Mouse (Mus musculus) neural tube, embryonic 11.5 days (tissue): ENCODE measurements at regions not wholly inside any gene's neighbourhood (a gene's known extent, or its start where the extent isn't known, plus 50 kb on each side); places are given as distances from the start of the nearest gene placed in this dataset.

Experiments
- ATAC-seq: fragments of 200-750 bp; cut with Nextera tagmentation; 2 replicates; pipeline ENCODE4 v1.8.0; 2017; ENCODE audit warnings: moderate number of reproducible peaks, mild to moderate bottlenecking, moderate TSS enrichment, moderate library complexity; ENCODE audit not compliant: insufficient read depth, low FRiP score, low TSS enrichment
- DNase-seq: peaks from one replicate; pipeline ENCODE4 v3.0.0-alpha.2; 2015; ENCODE audit warnings: low spot score
- H3K27ac ChIP-seq: fragments of 300-500 bp; sonication (generic); 2 replicates; pipeline ENCODE4 v1.5.1; 2014; ENCODE audit warnings: low read depth, mild to moderate bottlenecking, low read length
- H3K27me3 ChIP-seq: fragments of 300-500 bp; sonication (generic); 2 replicates; pipeline ENCODE4 v1.6.1; 2014; ENCODE audit warnings: mild to moderate bottlenecking, low read length, mixed read lengths; ENCODE audit not compliant: control insufficient read depth, insufficient read depth
- H3K36me3 ChIP-seq: fragments of 300-500 bp; sonication (generic); 2 replicates; pipeline ENCODE4 v1.6.1; 2014; ENCODE audit warnings: mild to moderate bottlenecking, low read length, moderate library complexity, mixed read lengths; ENCODE audit not compliant: control insufficient read depth, insufficient read depth
- H3K4me1 ChIP-seq: fragments of 300-500 bp; sonication (generic); 2 replicates; pipeline ENCODE4 v1.6.1; 2014; ENCODE audit warnings: low read length, mixed read lengths; ENCODE audit not compliant: control insufficient read depth, insufficient read depth
- H3K4me2 ChIP-seq: fragments of 300-500 bp; sonication (generic); 2 replicates; pipeline ENCODE4 v1.6.1; 2014; ENCODE audit warnings: low read depth, mild to moderate bottlenecking, moderate library complexity
- H3K4me3 ChIP-seq: fragments of 300-500 bp; sonication (generic); 2 replicates; pipeline ENCODE4 v1.5.1; 2014; ENCODE audit warnings: low read depth, low read length
- H3K9ac ChIP-seq: fragments of 300-500 bp; sonication (generic); 2 replicates; pipeline ENCODE4 v1.6.1; 2014; ENCODE audit warnings: mild to moderate bottlenecking, low read length
- H3K9me3 ChIP-seq: fragments of 300-500 bp; sonication (generic); 2 replicates; pipeline ENCODE4 v1.6.1; 2016; ENCODE audit warnings: low read length; ENCODE audit not compliant: control insufficient read depth
- WGBS: fragments of 180-500 bp; shearing (Covaris S2); extraction: QIAGEN DNeasy Blood & Tissue Kit; methylation state at CpG from one replicate; pipeline ENCODE4 v1.1.7; 2014; 5-methylcytosine and 5-hydroxymethylcytosine counted together

- WGBS, result 98% methylated on average over 1 of the region's 1 CpGs
- H3K9me3 ChIP-seq, result no peaks in the 10 kb centered on the region
- H3K4me1 ChIP-seq, result no peaks in the 10 kb centered on the region
- ATAC-seq (no peak), DNase-seq (no peak)
- H3K27me3 ChIP-seq, result no peaks in the 10 kb centered on the region
- no peak overlapping the region for H3K4me2 ChIP-seq
- H3K9ac ChIP-seq, result no peak overlapping the region
- no peaks in the 10 kb centered on the region for H3K36me3 ChIP-seq
- no peak overlapping the region for H3K4me3 ChIP-seq
- H3K27ac ChIP-seq, result no peak overlapping the region
Observed at GRCm38 (mm10) chr10:37206986-37207385, 68.3 kb upstream of the Marcks start.

- DNase-seq (no peak), ATAC-seq (no peak)
- Histone ChIP-seq H3K27ac (no peak overlapping the region), H3K9ac (no peak overlapping the region), H3K36me3 (no peaks in the 10 kb centered on the region), H3K4me2 (no peak overlapping the region), H3K4me3 (no peak overlapping the region), H3K9me3 (no peaks in the 10 kb centered on the region), H3K4me1 (no peaks in the 10 kb centered on the region), H3K27me3 (no peaks in the 10 kb centered on the region)
- 83% methylated on average over 4 of the region's 4 CpGs for WGBS
Observed at GRCm38 (mm10) chr10:37206546-37206945, 67.8 kb upstream of the Marcks start.

- Histone ChIP-seq H3K36me3 (no peaks in the 10 kb centered on the region), H3K4me1 (no peaks in the 10 kb centered on the region), H3K27me3 (no peaks in the 10 kb centered on the region), H3K9me3 (no peaks in the 10 kb centered on the region), H3K9ac (no peak overlapping the region), H3K4me2 (no peak overlapping the region), H3K4me3 (no peak overlapping the region), H3K27ac (no peak overlapping the region)
- DNase-seq (no peak), ATAC-seq (no peak)
- WGBS, result 92% methylated on average over 1 of the region's 1 CpGs
Observed at GRCm38 (mm10) chr10:37203709-37204108, 65.0 kb upstream of the Marcks start.

GRCm38 (mm10) chr10:37194798-37195453 is 56.2 kb upstream of the Marcks start:
- H3K9me3 ChIP-seq, result no peaks in the 10 kb centered on the region
- no peaks in the 10 kb centered on the region for H3K27me3 ChIP-seq
- H3K4me1 ChIP-seq, result no peaks in the 10 kb centered on the region
- no peak overlapping the region for H3K4me3 ChIP-seq
- no peaks in the 10 kb centered on the region for H3K36me3 ChIP-seq
- no peak for DNase-seq
- no peak for ATAC-seq
- H3K4me2 ChIP-seq, result no peak overlapping the region
- 88% methylated on average over 13 of the region's 13 CpGs for WGBS
- no peak overlapping the region for H3K9ac ChIP-seq
- no peak overlapping the region for H3K27ac ChIP-seq

- Histone ChIP-seq H3K36me3 (no peaks in the 10 kb centered on the region), H3K9ac (no peak overlapping the region), H3K9me3 (no peaks in the 10 kb centered on the region), H3K27me3 (no peaks in the 10 kb centered on the region), H3K4me3 (no peak overlapping the region), H3K4me2 (no peak overlapping the region), H3K4me1 (no peaks in the 10 kb centered on the region), H3K27ac (no peak overlapping the region)
- no peak for DNase-seq
- WGBS, result 85% methylated on average over 15 of the region's 15 CpGs
- ATAC-seq, result no peak
Observed at GRCm38 (mm10) chr10:37194131-37194797, 55.5 kb upstream of the Marcks start.

GRCm38 (mm10) chr10:37192661-37193060 is 53.9 kb upstream of the Marcks start:
- Histone ChIP-seq H3K9ac (no peak overlapping the region), H3K27me3 (no peaks in the 10 kb centered on the region), H3K36me3 (no peaks in the 10 kb centered on the region), H3K9me3 (no peaks in the 10 kb centered on the region), H3K27ac (no peak overlapping the region), H3K4me3 (no peak overlapping the region), H3K4me1 (no peaks in the 10 kb centered on the region), H3K4me2 (no peak overlapping the region)
- no peak for ATAC-seq
- no peak for DNase-seq
- 95% methylated on average over 2 of the region's 2 CpGs for WGBS

- 91% methylated on average over 6 of the region's 6 CpGs for WGBS
- no peak overlapping the region for H3K9ac ChIP-seq
Observed at GRCm38 (mm10) chr10:37190092-37190491, 51.4 kb upstream of the Marcks start.

More at GRCm38 (mm10) chr10:37190092-37190491, 51.4 kb upstream of the Marcks start:
- H3K4me1 ChIP-seq, result no peaks in the 10 kb centered on the region
- DNase-seq (no peak), ATAC-seq (no peak)
- no peaks in the 10 kb centered on the region for H3K27me3 ChIP-seq
- no peaks in the 10 kb centered on the region for H3K36me3 ChIP-seq
- H3K27ac ChIP-seq, result no peak overlapping the region
- no peaks in the 10 kb centered on the region for H3K9me3 ChIP-seq
- H3K4me3 ChIP-seq, result no peak overlapping the region
- no peak overlapping the region for H3K4me2 ChIP-seq
